Mouse (Mus musculus) stomach, embryonic 16.5 days (tissue): Measurements from ENCODE around the gene Zfp1. TPM values are rescaled to one million over a fixed set of nuclear protein-coding genes. Genes with fewer than 3 reads are reported as not detected.
A peak's percentile ranks its signal among the peaks of the same experiment; 100 is the strongest.

Experiments used
- ATAC-seq: fragments of 200-750 bp; cut with Nextera tagmentation; 2 replicates; pipeline ENCODE4 v1.8.0; 2017; ENCODE audit warnings: moderate number of reproducible peaks, moderate TSS enrichment; ENCODE audit not compliant: insufficient read depth, low FRiP score
- H3K27ac ChIP-seq: fragments of 300-500 bp; sonication (generic); 2 replicates; pipeline ENCODE4 v1.5.1; 2014; ENCODE audit warnings: low read length
- H3K27me3 ChIP-seq: fragments of 300-500 bp; sonication (generic); 2 replicates; pipeline ENCODE4 v1.6.1; 2014; ENCODE audit warnings: low read length, control low read depth, mixed read lengths; ENCODE audit not compliant: control insufficient read depth, insufficient read depth
- H3K36me3 ChIP-seq: fragments of 300-500 bp; sonication (generic); 2 replicates; pipeline ENCODE4 v1.6.1; 2014; ENCODE audit warnings: low read length; ENCODE audit not compliant: control insufficient read depth, insufficient read depth
- H3K4me1 ChIP-seq: fragments of 300-500 bp; sonication (generic); 2 replicates; pipeline ENCODE4 v1.6.1; 2014; ENCODE audit warnings: low read length, control low read depth, mixed read lengths; ENCODE audit not compliant: control insufficient read depth, insufficient read depth
- H3K4me2 ChIP-seq: fragments of 300-500 bp; sonication (generic); 2 replicates; pipeline ENCODE4 v1.6.1; 2014; ENCODE audit warnings: low read depth, low read length, mixed read lengths
- H3K4me3 ChIP-seq: fragments of 300-500 bp; sonication (generic); replicated peaks from 2 replicates; pipeline ENCODE4 v1.5.1; 2014; ENCODE audit warnings: mild to moderate bottlenecking, low read length
- H3K9ac ChIP-seq: fragments of 300-500 bp; sonication (generic); 2 replicates; pipeline ENCODE4 v1.6.1; 2014; ENCODE audit warnings: low read length
- H3K9me3 ChIP-seq: fragments of 300-500 bp; sonication (generic); replicated peaks from 2 replicates; pipeline ENCODE4 v1.6.1; 2016; ENCODE audit warnings: low read length, control low read depth; ENCODE audit not compliant: control insufficient read depth
- WGBS: fragments of 180-500 bp; shearing (Covaris S2); extraction: QIAGEN DNeasy Blood & Tissue Kit; methylation state at CpG from one replicate; pipeline ENCODE4 v1.1.7; 2014; 5-methylcytosine and 5-hydroxymethylcytosine counted together
- microRNA-seq: library from miRNA; unstranded; fragments of <30 nt; microRNA quantifications from one replicate; pipeline ENCODE4, GENCODE M21; 2016
- polyA plus RNA-seq: library from polyadenylated mRNA; unstranded; fragments of >200 nt; fragmentation: Nextera tagmentation; extraction: Ambion mirVana; gene quantifications from 2 replicates; pipeline ENCODE4 v1.2.1, GENCODE M21; 2015

Gene Zfp1
- polyA plus RNA-seq, 1 experiment from 2014 or later = 19.3 TPM

GRCm38 (mm10) chr8:111717866-111718265, 74.7 kb downstream of the Zfp1 start:
- 48% methylated on average over 6 of the region's 6 CpGs for WGBS
- peak; percentile 5; the same call in 1 of the 2 replicates for ATAC-seq

GRCm38 (mm10) chr8:111718937-111719336, 75.7 kb downstream of the Zfp1 start:
- no peak overlapping the region for H3K4me3 ChIP-seq
- no peaks in the 10 kb centered on the region for H3K9me3 ChIP-seq
- WGBS = 31% methylated on average over 5 of the region's 5 CpGs
- ATAC-seq = no peak
- no peak overlapping the region for H3K4me2 ChIP-seq
- no peak overlapping the region for H3K9ac ChIP-seq
- H3K27ac ChIP-seq = peak overlapping the region; percentile 97
- no peaks in the 10 kb centered on the region for H3K27me3 ChIP-seq
- H3K36me3 ChIP-seq = peaks cover 10% of the 10 kb centered on the region
- H3K4me1 ChIP-seq = peaks cover 34% of the 10 kb centered on the region

More at GRCm38 (mm10) chr8:111717866-111718265, 74.7 kb downstream of the Zfp1 start:
- H3K4me2 ChIP-seq = peak overlapping the region; percentile 43; the same call in 1 of the 2 replicates
- H3K9me3 ChIP-seq = no peaks in the 10 kb centered on the region
- H3K4me3 ChIP-seq = no peak overlapping the region
- peak overlapping the region; percentile 75 for H3K9ac ChIP-seq
- no peaks in the 10 kb centered on the region for H3K27me3 ChIP-seq
- peak overlapping the region; percentile 97 for H3K27ac ChIP-seq
- peaks cover 21% of the 10 kb centered on the region for H3K36me3 ChIP-seq
- H3K4me1 ChIP-seq = peaks cover 32% of the 10 kb centered on the region

DNA sequence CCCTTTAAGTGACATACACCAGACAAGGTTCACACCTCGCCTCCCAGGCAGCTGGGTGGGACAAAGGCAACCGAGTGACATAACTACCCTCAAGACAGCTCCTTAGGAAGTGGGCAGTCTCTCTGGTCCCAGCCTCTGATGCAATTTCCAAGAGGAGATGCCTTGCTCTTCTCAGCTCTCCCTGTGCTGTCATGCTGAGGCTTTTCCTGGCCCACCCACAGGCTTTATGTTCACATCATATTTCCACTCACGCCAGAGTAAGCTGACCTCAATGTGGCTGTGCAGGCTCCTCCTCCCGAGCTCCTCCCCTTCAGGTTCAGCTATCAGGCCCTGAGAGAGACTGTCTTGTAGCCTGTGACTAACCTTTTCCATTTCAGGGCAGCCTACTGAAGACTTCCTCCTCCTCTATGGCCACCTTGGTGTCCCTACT, 76.9 kb downstream of the Zfp1 start:
- Histone ChIP-seq H3K4me3 (no peak overlapping the region), H3K27ac (peak overlapping the region; percentile 14; the same call in 1 of the 2 replicates), H3K9me3 (no peaks in the 10 kb centered on the region), H3K9ac (no peak overlapping the region), H3K4me2 (no peak overlapping the region), H3K4me1 (peaks cover 40% of the 10 kb centered on the region), H3K27me3 (no peaks in the 10 kb centered on the region), H3K36me3 (peaks cover 7% of the 10 kb centered on the region)
- 49% methylated on average over 4 of the region's 4 CpGs for WGBS
- no peak for ATAC-seq

Small RNA genes within 50 kb of the gene (microRNA-seq; reads per million reads assigned to microRNA genes)
- 0.50 reads per million for gene Mir7076

Other genes with a start within 250 kb of the Zfp1 start
- gene Fa2h, start 249.6 kb upstream of the Zfp1 start, polyA plus RNA-seq = 5.9 and 7.9 TPM in 2 replicates
- gene Wdr59, start 121.3 kb upstream of the Zfp1 start, polyA plus RNA-seq = 5.9 and 6.5 TPM in 2 replicates
- gene Znrf1, start 107.3 kb upstream of the Zfp1 start, polyA plus RNA-seq = 9.7 and 14.0 TPM in 2 replicates
- 2.9 and 3.4 TPM in 2 replicates for gene Ldhd, start 13.0 kb upstream of the Zfp1 start, polyA plus RNA-seq
- 3,395 and 3,754 TPM in 2 replicates for gene Ctrb1, start 47.6 kb downstream of the Zfp1 start, polyA plus RNA-seq
- 38.5 and 44.6 TPM in 2 replicates for gene Bcar1, start 100.4 kb downstream of the Zfp1 start, polyA plus RNA-seq
- gene Cfdp1, start 210.9 kb downstream of the Zfp1 start, polyA plus RNA-seq = 179 and 197 TPM in 2 replicates
- 9.5 and 10.6 TPM in 2 replicates for gene Tmem170, start 233.3 kb downstream of the Zfp1 start, polyA plus RNA-seq